Comparison of ENCODE assay signal across 7 mouse cellular contexts in the genomic region with DNA sequence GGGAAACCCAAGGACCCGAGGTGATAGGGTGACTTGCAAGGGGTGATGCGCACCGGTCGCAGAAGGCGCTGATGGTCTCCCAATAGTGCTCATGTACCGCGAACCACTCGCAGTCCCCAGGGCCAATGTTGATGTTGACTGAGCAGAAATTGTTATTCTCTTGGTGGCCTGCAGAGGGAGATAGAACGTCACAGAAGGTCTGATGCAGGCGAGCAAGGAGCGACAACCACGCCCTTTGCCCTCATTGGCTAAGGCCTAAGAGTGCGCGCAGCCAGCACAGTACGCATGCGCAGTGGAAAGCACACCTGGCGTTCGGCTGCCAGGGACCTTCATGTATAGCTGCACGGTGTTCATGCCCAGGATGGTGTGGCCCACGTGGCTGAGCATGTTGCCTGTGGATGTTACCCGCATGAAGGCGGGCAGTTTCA. TPM values are rescaled to one million over a fixed set of nuclear protein-coding genes. Genes with fewer than 3 reads are reported as not detected.
DNase-seq lines count a peak whose midpoint lies in the region; ATAC-seq lines count a peak whose summit lies in the region.

No protein-coding gene starts in this region.

- H3K4me1 ChIP-seq in intestine, embryonic 15.5 days (replicated peaks) = peaks cover 39% of the 10 kb centered on the region

- ATAC-seq in intestine, embryonic 15.5 days = peak; percentile 78

- no peak overlapping the region for H3K27ac ChIP-seq in intestine, embryonic 15.5 days

- no peak overlapping the region for H3K9ac ChIP-seq in intestine, embryonic 15.5 days

- H3K27me3 ChIP-seq in intestine, embryonic 15.5 days (replicated peaks) = no peaks in the 10 kb centered on the region

- no peaks in the 10 kb centered on the region for H3K9me3 ChIP-seq in intestine, embryonic 15.5 days

- 0 out of 2 replicates have a peak overlapping the region, but pooled peaks have one; percentile 17 for H3K4me2 ChIP-seq in intestine, embryonic 15.5 days (replicated peaks)

- peaks cover 54% of the 10 kb centered on the region for H3K36me3 ChIP-seq in intestine, embryonic 15.5 days

- no peak overlapping the region for H3K4me3 ChIP-seq in intestine, embryonic 15.5 days (replicated peaks)

- WGBS in intestine, embryonic 15.5 days = 21% methylated on average over 22 of the region's 22 CpGs

- DNase-seq in adrenal gland, adult (ENCODE audit: inconsistent age in 2 of 2, low spot score in 1 of 2) = peak; percentile 90 to 95
- peak; percentile 94 for DNase-seq in embryo, embryonic 10.5 days (ENCODE audit: low spot score)
- DNase-seq in gastrocnemius, postnatal 25 days = peak; percentile 83
- DNase-seq in left cerebral cortex, postnatal 25 days (ENCODE audit: low spot score in 2 of 2) = peak; percentile 91 to 95
- peak; percentile 93 for DNase-seq in mesoderm, embryonic 11.5 days (ENCODE audit: low read depth, low spot score)
- peak; percentile 79 for DNase-seq in right cerebral cortex, postnatal 4 days

- intact Hi-C loops in left cerebral cortex, postnatal 25 days (cut with DNase I) = loop anchor here (1.0 to 2.0 kb wide), 2 partner anchors 32 to 113 kb away; no protein-coding TSS in a partner anchor

RNA-seq across cellular contexts. Expression of a gene that starts 3.2 kb away (rescaled TPM):
- total RNA-seq in gastrocnemius, postnatal 25 days (2021) = 1 to 10 TPM; 6.1 to 7.0 TPM
- polyA plus RNA-seq in intestine, embryonic 15.5 days (2015; fragmentation: Nextera tagmentation; extraction: Ambion mirVana) = 30.7 and 32.1 TPM in 2 replicates
- total RNA-seq in left cerebral cortex, postnatal 25 days (2021) = 1 to 10 TPM; 3.6 to 3.8 TPM

RNA-seq across cellular contexts. Expression of a gene that starts 5.8 kb away (rescaled TPM):
- total RNA-seq in gastrocnemius, postnatal 25 days (2021) = 10 to 100 TPM; 26.5 to 26.9 TPM
- 22.7 and 24.8 TPM in 2 replicates for polyA plus RNA-seq in intestine, embryonic 15.5 days (2015; fragmentation: Nextera tagmentation; extraction: Ambion mirVana)
- 10 to 100 TPM; 35.9 to 41.3 TPM for total RNA-seq in left cerebral cortex, postnatal 25 days (2021)

RNA-seq across cellular contexts. Expression of a gene that starts 5.9 kb away (rescaled TPM):
- total RNA-seq in gastrocnemius, postnatal 25 days (2021) = 10 to 100 TPM; 60.4 to 65.0 TPM
- 154 and 182 TPM in 2 replicates for polyA plus RNA-seq in intestine, embryonic 15.5 days (2015; fragmentation: Nextera tagmentation; extraction: Ambion mirVana)
- total RNA-seq in left cerebral cortex, postnatal 25 days (2021) = 100 to 1,000 TPM; 105 to 109 TPM

RNA-seq across cellular contexts. Expression of a gene that starts 12.3 kb away (rescaled TPM):
- total RNA-seq in gastrocnemius, postnatal 25 days (2021) = 10 to 100 TPM; 23.9 to 27.7 TPM
- polyA plus RNA-seq in intestine, embryonic 15.5 days (2015; fragmentation: Nextera tagmentation; extraction: Ambion mirVana) = 23.7 and 24.3 TPM in 2 replicates
- 10 to 100 TPM; 23.3 to 25.3 TPM for total RNA-seq in left cerebral cortex, postnatal 25 days (2021)

RNA-seq across cellular contexts. Expression of a gene that starts 32.0 kb away (rescaled TPM):
- total RNA-seq in gastrocnemius, postnatal 25 days (2021) = 10 to 100 TPM; 12.0 to 13.9 TPM
- polyA plus RNA-seq in intestine, embryonic 15.5 days (2015; fragmentation: Nextera tagmentation; extraction: Ambion mirVana) = 39.9 and 44.1 TPM in 2 replicates
- total RNA-seq in left cerebral cortex, postnatal 25 days (2021) = 100 to 1,000 TPM; 449 to 474 TPM
